8 mouse cellular contexts compared by ENCODE assay signal in genomic region chr9:122950643-122951475, GRCm38 (mm10). TPM values are rescaled to one million over a fixed set of nuclear protein-coding genes. Genes with fewer than 3 reads are reported as not detected.
DNase-seq lines count a peak whose midpoint lies in the region; ATAC-seq and TF ChIP-seq lines count a peak whose summit lies in the region.

Gene 1110059G10Rik, minus strand, starts transcription at chr9:122951000.
Gene Kif15, plus strand, starts transcription at chr9:122951046.

- H3K4me3 ChIP-seq in heart, embryonic 14.5 days (ENCODE audit: control insufficient read depth in 1 of 2, insufficient read depth in 1 of 2, low read depth in 1 of 2, low read length in 2 of 2): peak within 1 kb of the TSS; percentile 60 to 76
- peak within 1 kb of the TSS; percentile 72 to 89 for H3K4me3 ChIP-seq in liver, embryonic 14.5 days (ENCODE audit: insufficient read depth in 1 of 2, low read depth in 2 of 2, low read length in 2 of 2)
- H3K4me3 ChIP-seq in neural tube, embryonic 11.5 days (ENCODE audit: low read depth, low read length): peak within 1 kb of the TSS; percentile 74
- H3K4me3 ChIP-seq in stomach, postnatal 0 days (ENCODE audit: low read depth, low read length): peak within 1 kb of the TSS; percentile 90

- WGBS in heart, embryonic 14.5 days: under 1% methylated on average over 64 of the region's 64 CpGs
- under 1% methylated on average over 64 of the region's 64 CpGs for WGBS in liver, embryonic 14.5 days (ENCODE audit: insufficient replicate concordance)
- under 1% methylated on average over 64 of the region's 64 CpGs for WGBS in neural tube, embryonic 11.5 days
- under 1% methylated on average over 64 of the region's 64 CpGs for WGBS in stomach, postnatal 0 days

- peak within 1 kb of the TSS; percentile 79 for H3K9ac ChIP-seq in heart, embryonic 14.5 days (ENCODE audit: low read length)
- H3K9ac ChIP-seq in liver, embryonic 14.5 days (replicated peaks): peak within 1 kb of the TSS; percentile 89
- peak within 1 kb of the TSS; percentile 67 for H3K9ac ChIP-seq in neural tube, embryonic 11.5 days (ENCODE audit: low read length)
- H3K9ac ChIP-seq in stomach, postnatal 0 days (ENCODE audit: low read length): peak within 1 kb of the TSS; percentile 91

- peak; percentile 91 for DNase-seq in c-Kit-negative CD71-positive TER-119-positive erythroid progenitor cells, embryonic 14.5 days (ENCODE audit: low read depth, low spot score)
- DNase-seq in fibroblast of lung, adult 2 months (ENCODE audit: low read depth): peak; percentile 66
- DNase-seq in kidney, postnatal 14 days: peak; percentile 94
- DNase-seq in liver, embryonic 14.5 days (ENCODE audit: low read depth in 3 of 3, low spot score in 3 of 3): peak; percentile 84 to 88 (median 85)
- peak; percentile 98 for DNase-seq in neural tube, embryonic 11.5 days (ENCODE audit: low spot score)
- peak; percentile 93 for DNase-seq in stomach, postnatal 0 days (ENCODE audit: low spot score)

- ATAC-seq in CD4-positive, CD25-positive, alpha-beta regulatory T cell, adult 4 months: peak; percentile 96
- ATAC-seq in heart, embryonic 14.5 days (ENCODE audit: insufficient number of reproducible peaks, insufficient read depth, low FRiP score, low read depth): peak; percentile 94
- ATAC-seq in liver, embryonic 14.5 days (ENCODE audit: insufficient read depth): peak; percentile 95
- ATAC-seq in neural tube, embryonic 11.5 days (ENCODE audit: insufficient read depth, low FRiP score, low TSS enrichment): peak; percentile 98
- peak; percentile 97 for ATAC-seq in stomach, postnatal 0 days (ENCODE audit: low FRiP score, low TSS enrichment)

- peak; percentile 35 for TF ChIP-seq EP300 in liver, embryonic 14.5 days (IDR thresholded peaks at IDR 0.05; ENCODE audit: low read depth)
- no peak for TF ChIP-seq EP300 in stomach, postnatal 0 days (optimal IDR thresholded peaks at IDR 0.05)

- no peaks in the 10 kb centered on the region for H3K27me3 ChIP-seq in heart, embryonic 14.5 days (ENCODE audit: control insufficient read depth, insufficient read depth, low read length)
- H3K27me3 ChIP-seq in liver, embryonic 14.5 days (ENCODE audit: control insufficient read depth, insufficient read depth, low read length): no peaks in the 10 kb centered on the region
- H3K27me3 ChIP-seq in neural tube, embryonic 11.5 days (ENCODE audit: control insufficient read depth, insufficient read depth, low read length): no peaks in the 10 kb centered on the region
- no peaks in the 10 kb centered on the region for H3K27me3 ChIP-seq in stomach, postnatal 0 days (ENCODE audit: control insufficient read depth, insufficient read depth, low read length)

- H3K4me1 ChIP-seq in heart, embryonic 14.5 days (ENCODE audit: control insufficient read depth in 2 of 2, insufficient read depth in 2 of 2, low read length in 2 of 2): peaks cover 0 to 5% of the 10 kb centered on the region in 2 experiments; a peak in 2 of 4 replicates
- H3K4me1 ChIP-seq in liver, embryonic 14.5 days (replicated peaks; ENCODE audit: control insufficient read depth in 2 of 2, insufficient read depth in 2 of 2, low read length in 1 of 2): peaks cover 11 to 12% of the 10 kb centered on the region in 2 experiments
- H3K4me1 ChIP-seq in neural tube, embryonic 11.5 days (ENCODE audit: control insufficient read depth, insufficient read depth, low read length): peaks cover 3% of the 10 kb centered on the region; the same call in 1 of the 2 replicates
- H3K4me1 ChIP-seq in stomach, postnatal 0 days (replicated peaks; ENCODE audit: control insufficient read depth, insufficient read depth): no peaks in the 10 kb centered on the region

- no peaks in the 10 kb centered on the region for H3K9me3 ChIP-seq in heart, embryonic 14.5 days (ENCODE audit: control insufficient read depth, low read length)
- H3K9me3 ChIP-seq in liver, embryonic 14.5 days (ENCODE audit: control insufficient read depth, low read length): no peaks in the 10 kb centered on the region
- H3K9me3 ChIP-seq in neural tube, embryonic 11.5 days (ENCODE audit: control insufficient read depth, low read length): no peaks in the 10 kb centered on the region
- no peaks in the 10 kb centered on the region for H3K9me3 ChIP-seq in stomach, postnatal 0 days (ENCODE audit: control insufficient read depth, low read length)

- H3K27ac ChIP-seq in heart, embryonic 14.5 days (replicated peaks in 1 of 2; ENCODE audit: control insufficient read depth in 1 of 2, insufficient read depth in 1 of 2, low read depth in 2 of 2, low read length in 2 of 2): peak within 1 kb of the TSS; percentile 60 to 69
- peak within 1 kb of the TSS; percentile 62 for H3K27ac ChIP-seq in liver, embryonic 14.5 days
- H3K27ac ChIP-seq in neural tube, embryonic 11.5 days (ENCODE audit: low read depth, low read length): no peak within 1 kb of the TSS
- H3K27ac ChIP-seq in stomach, postnatal 0 days (replicated peaks): peak within 1 kb of the TSS; percentile 89

- TF ChIP-seq CTCF in liver, embryonic 14.5 days (IDR thresholded peaks at IDR 0.05; ENCODE audit: low read depth): peak; percentile 43
- peak; percentile 26; the same call in 1 of the 2 replicates for TF ChIP-seq CTCF in stomach, postnatal 0 days (IDR thresholded peaks at IDR 0.05; ENCODE audit: low read depth)

- H3K4me2 ChIP-seq in heart, embryonic 14.5 days (ENCODE audit: low read length): peak within 1 kb of the TSS; percentile 75
- H3K4me2 ChIP-seq in liver, embryonic 14.5 days (ENCODE audit: low read depth): peak within 1 kb of the TSS; percentile 94
- H3K4me2 ChIP-seq in neural tube, embryonic 11.5 days (ENCODE audit: low read depth): peak within 1 kb of the TSS; percentile 76
- H3K4me2 ChIP-seq in stomach, postnatal 0 days (replicated peaks; ENCODE audit: low read depth): peak within 1 kb of the TSS; percentile 62

- peaks cover 19% of the 10 kb centered on the region for H3K36me3 ChIP-seq in heart, embryonic 14.5 days (ENCODE audit: control insufficient read depth, insufficient read depth, low read length)
- H3K36me3 ChIP-seq in liver, embryonic 14.5 days (replicated peaks; ENCODE audit: control insufficient read depth, insufficient read depth, low read depth): peaks cover 16% of the 10 kb centered on the region
- H3K36me3 ChIP-seq in neural tube, embryonic 11.5 days (ENCODE audit: control insufficient read depth, insufficient read depth, low read length): no peaks in the 10 kb centered on the region; the same call in 1 of the 2 replicates
- no peaks in the 10 kb centered on the region; the same call in 1 of the 2 replicates for H3K36me3 ChIP-seq in stomach, postnatal 0 days (ENCODE audit: control insufficient read depth, insufficient read depth, low read length)

RNA-seq across cellular contexts. Expression of gene 1110059G10Rik, which starts in this region (rescaled TPM):
- polyA plus RNA-seq in CD4-positive, CD25-positive, alpha-beta regulatory T cell, adult 4 months (2017; shearing (Covaris generic)): 10 to 100 TPM; 25.4 to 31.7 TPM
- 28.0 and 30.0 TPM in 2 replicates for polyA plus RNA-seq in heart, embryonic 14.5 days (2014; fragmentation: Nextera tagmentation; extraction: Ambion mirVana)
- 6.1 and 9.1 TPM in 2 replicates for polyA plus RNA-seq in liver, embryonic 14.5 days (2012; rRNA removed)
- 17.9 and 19.0 TPM in 2 replicates for polyA plus RNA-seq in liver, embryonic 14.5 days (2014; fragmentation: Nextera tagmentation; extraction: Ambion mirVana)
- 27.7 and 30.8 TPM in 2 replicates for polyA plus RNA-seq in neural tube, embryonic 11.5 days (2014; fragmentation: Nextera tagmentation; extraction: Ambion mirVana)
- 31.0 and 32.2 TPM in 2 replicates for polyA plus RNA-seq in stomach, postnatal 0 days (2015; fragmentation: Nextera tagmentation; extraction: Ambion mirVana)

RNA-seq across cellular contexts. Expression of gene Kif15, which starts in this region (rescaled TPM):
- 1 to 10 TPM; 5.7 to 8.5 TPM for polyA plus RNA-seq in CD4-positive, CD25-positive, alpha-beta regulatory T cell, adult 4 months (2017; shearing (Covaris generic))
- 22.2 and 26.2 TPM in 2 replicates for polyA plus RNA-seq in heart, embryonic 14.5 days (2014; fragmentation: Nextera tagmentation; extraction: Ambion mirVana)
- polyA plus RNA-seq in liver, embryonic 14.5 days (2012; rRNA removed): 15.2 and 43.7 TPM in 2 replicates
- 20.4 and 23.1 TPM in 2 replicates for polyA plus RNA-seq in liver, embryonic 14.5 days (2014; fragmentation: Nextera tagmentation; extraction: Ambion mirVana)
- polyA plus RNA-seq in neural tube, embryonic 11.5 days (2014; fragmentation: Nextera tagmentation; extraction: Ambion mirVana): 50.3 and 53.9 TPM in 2 replicates
- polyA plus RNA-seq in stomach, postnatal 0 days (2015; fragmentation: Nextera tagmentation; extraction: Ambion mirVana): 7.3 and 9.3 TPM in 2 replicates
